Mouse (Mus musculus) midbrain, embryonic 11.5 days (tissue): ENCODE measurements around the gene Znhit3. TPM values are rescaled to one million over a fixed set of nuclear protein-coding genes. Genes with fewer than 3 reads are reported as not detected.
"Not testable (repeated sequence)": the region's sequence is repeated elsewhere in the genome, so short reads cannot be mapped to it uniquely, and the experiment has no call there.

Experiments
- ATAC-seq: fragments of 200-750 bp; cut with Nextera tagmentation; 2 replicates; pipeline ENCODE4 v1.8.0; 2017; ENCODE audit warnings: moderate TSS enrichment, moderate library complexity; ENCODE audit not compliant: low FRiP score
- DNase-seq: peaks from one replicate; pipeline ENCODE4 v3.0.0; 2015; ENCODE audit warnings: low spot score; ENCODE audit errors: missing footprints
- H3K27ac ChIP-seq: fragments of 300-500 bp; sonication (generic); 2 replicates; pipeline ENCODE4 v1.5.1; 2014; ENCODE audit warnings: low read depth, low read length
- H3K27me3 ChIP-seq: fragments of 300-500 bp; sonication (generic); 2 replicates; pipeline ENCODE4 v1.6.1; 2014; ENCODE audit warnings: mild to moderate bottlenecking, low read length, moderate library complexity, mixed read lengths; ENCODE audit not compliant: control insufficient read depth, insufficient read depth
- H3K36me3 ChIP-seq: fragments of 300-500 bp; sonication (generic); 2 replicates; pipeline ENCODE4 v1.6.1; 2014; ENCODE audit warnings: mild to moderate bottlenecking, low read length, moderate library complexity, mixed read lengths; ENCODE audit not compliant: control insufficient read depth, insufficient read depth
- H3K4me1 ChIP-seq: fragments of 300-500 bp; sonication (generic); 2 replicates; pipeline ENCODE4 v1.6.1; 2014; ENCODE audit warnings: low read length; ENCODE audit not compliant: control insufficient read depth, insufficient read depth
- H3K4me2 ChIP-seq: fragments of 300-500 bp; sonication (generic); 2 replicates; pipeline ENCODE4 v1.6.1; 2014; ENCODE audit warnings: mild to moderate bottlenecking, moderate library complexity
- H3K4me3 ChIP-seq: fragments of 300-500 bp; sonication (generic); 2 replicates; pipeline ENCODE4 v1.5.1; 2014; ENCODE audit warnings: low read depth, low read length
- H3K9ac ChIP-seq: fragments of 300-500 bp; sonication (generic); 2 replicates; pipeline ENCODE4 v1.6.1; 2014; ENCODE audit warnings: low read length
- H3K9me3 ChIP-seq: fragments of 300-500 bp; sonication (generic); 2 replicates; pipeline ENCODE4 v1.6.1; 2016; ENCODE audit warnings: low read length; ENCODE audit not compliant: control insufficient read depth
- WGBS: fragments of 180-500 bp; shearing (Covaris S2); extraction: QIAGEN DNeasy Blood & Tissue Kit; methylation state at CpG from one replicate; pipeline ENCODE4 v1.1.7; 2014; 5-methylcytosine and 5-hydroxymethylcytosine counted together
- polyA plus RNA-seq: library from polyadenylated mRNA; unstranded; fragments of >200 nt; fragmentation: Nextera tagmentation; extraction: Ambion mirVana; gene quantifications from 2 replicates; pipeline ENCODE4 v1.2.1, GENCODE M21; 2014

Gene Znhit3
- polyA plus RNA-seq, 1 experiment from 2014 or later: 72.4 TPM

DNA sequence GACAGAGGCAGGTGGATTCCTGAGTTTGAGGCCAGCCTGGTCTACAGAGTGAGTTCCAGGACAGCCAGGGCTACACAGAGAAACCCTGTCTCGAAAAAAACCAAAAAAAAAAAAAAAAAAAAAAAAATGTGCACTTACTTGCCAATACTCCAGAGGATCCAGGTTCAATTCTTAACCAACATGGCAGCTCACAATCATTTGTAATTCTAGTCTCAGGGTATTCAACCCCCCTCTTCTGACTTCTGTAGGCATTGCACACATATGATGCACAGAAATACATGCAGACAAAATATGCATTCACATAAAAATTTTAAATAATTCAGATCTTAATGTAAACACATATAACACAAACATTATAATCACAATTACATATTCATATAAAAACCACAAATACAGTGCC, 40.1 kb downstream of the Znhit3 start:
- not testable (repeated sequence) for H3K9me3 ChIP-seq, H3K4me2 ChIP-seq, ATAC-seq, H3K27me3 ChIP-seq, H3K9ac ChIP-seq, H3K4me1 ChIP-seq, H3K27ac ChIP-seq, H3K4me3 ChIP-seq, H3K36me3 ChIP-seq
- DNase-seq: peak; percentile 82
- no CpG with 5 or more reads among the region's 1 CpGs for WGBS

DNA sequence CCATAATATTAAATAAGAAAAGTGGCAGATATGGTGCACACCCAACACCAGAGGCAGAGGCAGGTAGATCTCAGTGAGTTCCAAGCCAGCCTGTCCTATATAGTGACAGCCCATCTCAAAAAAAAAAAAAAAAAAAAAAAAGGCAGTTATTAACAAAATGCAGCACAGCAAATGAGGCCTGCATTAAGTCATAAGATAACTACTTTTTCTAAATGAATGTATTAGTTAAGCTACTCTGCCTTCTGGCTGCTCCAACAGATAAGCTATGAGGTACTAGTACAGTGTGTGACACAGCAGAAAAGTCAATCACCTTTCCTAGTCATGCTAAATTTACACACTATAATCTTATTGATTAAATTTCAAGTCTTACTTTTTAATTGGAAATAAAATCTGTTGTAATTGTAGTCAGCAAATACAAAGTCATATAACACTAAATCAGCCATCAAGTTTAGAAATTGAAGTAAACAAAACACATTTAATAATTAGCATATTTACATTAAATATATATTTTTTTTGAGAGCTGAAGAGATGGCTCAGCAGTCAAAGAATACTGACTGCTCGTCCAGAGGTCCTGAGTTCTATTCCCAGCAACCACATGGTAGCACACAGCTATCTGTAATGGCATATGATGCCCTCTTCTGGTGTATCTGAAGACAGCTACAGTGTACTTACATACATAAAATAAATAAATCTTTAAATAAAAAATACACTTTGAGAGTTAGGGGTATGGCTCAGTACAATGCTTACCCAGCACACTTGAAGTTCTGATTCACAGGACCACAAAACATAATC, 42.9 kb downstream of the Znhit3 start:
- Histone ChIP-seq H3K36me3 (no peaks in the 10 kb centered on the region), H3K27me3 (no peaks in the 10 kb centered on the region), H3K27ac (no peak overlapping the region), H3K4me2 (no peak overlapping the region), H3K4me1 (peaks cover 5% of the 10 kb centered on the region; the same call in 1 of the 2 replicates), H3K4me3 (no peak overlapping the region), H3K9ac (no peak overlapping the region), H3K9me3 (no peaks in the 10 kb centered on the region)
- ATAC-seq (no peak), DNase-seq (no peak)
- WGBS: 76% methylated on average over 1 of the region's 1 CpGs

DNA sequence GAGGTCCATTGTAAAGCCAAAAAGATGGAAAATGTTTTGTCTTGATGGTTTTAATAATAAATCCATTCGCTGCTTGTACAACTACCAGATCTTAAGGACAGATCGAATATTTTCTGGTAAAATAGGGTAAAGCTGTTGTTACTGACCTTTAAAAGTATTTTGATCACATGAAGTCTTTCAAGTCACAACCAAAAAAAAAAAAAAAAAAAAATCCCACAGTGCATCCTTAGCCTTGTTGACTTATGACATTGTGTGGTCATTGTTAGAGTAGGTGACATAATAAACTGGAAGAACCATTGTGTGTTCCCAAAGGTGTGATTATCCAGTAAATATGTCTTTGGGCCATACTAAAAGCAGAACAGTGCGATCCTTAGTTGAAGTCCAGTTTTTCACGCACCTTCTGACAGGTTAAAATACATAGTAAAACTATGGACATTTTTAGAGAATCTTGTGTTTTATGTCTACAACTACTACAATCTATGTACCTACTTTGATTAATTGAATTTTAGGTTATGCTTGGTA, 44.6 kb downstream of the Znhit3 start:
- WGBS: 81% methylated on average over 4 of the region's 4 CpGs
- no peak for ATAC-seq
- Histone ChIP-seq H3K9me3 (no peaks in the 10 kb centered on the region), H3K36me3 (no peaks in the 10 kb centered on the region), H3K4me1 (peaks cover 11% of the 10 kb centered on the region), H3K27ac (peak overlapping the region; percentile 98; the same call in 1 of the 2 replicates), H3K4me2 (peak overlapping the region; percentile 71), H3K4me3 (peak overlapping the region; percentile 77), H3K27me3 (no peaks in the 10 kb centered on the region), H3K9ac (peak overlapping the region; percentile 84)
- peak; percentile 77 for DNase-seq

DNA sequence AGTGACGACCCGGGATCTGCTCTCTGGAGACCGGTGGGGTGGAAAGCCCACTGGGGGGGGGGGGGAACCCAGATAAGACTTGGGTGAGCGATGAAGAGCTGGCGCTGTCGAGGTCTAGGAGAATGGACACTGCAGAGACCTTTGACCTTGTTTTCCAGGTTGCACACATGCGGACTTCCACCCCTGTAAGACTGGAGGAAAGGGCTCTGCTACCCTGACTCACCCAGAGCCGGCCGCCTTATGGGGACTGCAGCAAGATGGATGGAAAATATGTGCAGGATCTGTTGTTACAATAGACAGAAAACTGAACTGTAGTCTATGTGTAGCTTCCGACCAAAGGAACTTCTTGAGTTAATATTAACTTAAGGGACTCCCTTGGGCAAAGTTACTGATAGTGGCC, 45.1 kb downstream of the Znhit3 start:
- H3K9me3 ChIP-seq: no peaks in the 10 kb centered on the region
- 1% methylated on average over 10 of the region's 10 CpGs for WGBS
- H3K27me3 ChIP-seq: no peaks in the 10 kb centered on the region
- H3K4me3 ChIP-seq: peak overlapping the region; percentile 77
- H3K36me3 ChIP-seq: no peaks in the 10 kb centered on the region
- H3K27ac ChIP-seq: peak overlapping the region; percentile 98
- peak overlapping the region; percentile 84 for H3K9ac ChIP-seq
- no peak; the same call in 1 of the 2 replicates for ATAC-seq
- H3K4me2 ChIP-seq: peak overlapping the region; percentile 71
- peaks cover 11% of the 10 kb centered on the region for H3K4me1 ChIP-seq
- DNase-seq: no peak

DNA sequence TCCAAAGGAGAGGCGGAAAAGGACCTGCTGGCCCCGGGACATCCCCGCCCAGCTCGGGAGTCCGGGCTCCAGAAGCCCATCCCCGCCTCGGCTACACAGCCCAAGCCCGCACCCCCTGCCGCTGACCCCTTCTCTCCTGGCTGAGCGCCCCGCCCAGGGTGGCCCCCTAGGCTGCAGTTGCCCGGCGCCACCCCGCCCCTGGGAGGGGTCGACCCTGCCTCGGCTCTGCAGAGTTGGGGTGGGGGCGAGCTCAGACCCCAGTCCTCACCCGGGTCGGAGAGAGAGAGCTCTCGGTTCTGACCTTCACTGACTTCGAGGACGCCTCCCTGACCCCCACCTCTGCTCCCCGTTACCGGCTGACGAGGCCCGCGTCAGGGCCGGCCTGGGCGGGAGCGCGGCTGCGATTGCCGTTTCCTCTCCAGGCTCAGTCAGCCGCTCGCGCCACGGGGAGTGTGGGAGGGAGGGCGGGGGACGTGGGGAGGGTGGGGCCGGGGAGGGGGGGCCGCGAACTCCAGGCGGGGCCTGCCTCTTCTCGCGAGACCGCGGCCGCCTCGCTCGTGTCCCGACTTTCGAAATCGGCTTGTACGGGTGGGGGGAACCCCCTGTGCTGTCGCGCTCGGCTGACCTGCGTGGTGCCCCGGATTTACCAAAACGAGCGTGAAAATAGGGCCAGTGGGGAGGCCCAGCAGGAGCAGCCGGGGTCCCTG, 45.7 kb downstream of the Znhit3 start, which contains the start of gene Ggnbp2:
Ggnbp2 (minus strand) TSS at position 481 of the 707 bp plus-strand sequence.
- ATAC-seq (peak; percentile 90), DNase-seq (peak; percentile 99)
- Histone ChIP-seq H3K4me1 (peaks cover 11% of the 10 kb centered on the region), H3K27me3 (no peaks in the 10 kb centered on the region), H3K9me3 (no peaks in the 10 kb centered on the region), H3K36me3 (no peaks in the 10 kb centered on the region), H3K4me2 (peak within 1 kb of the TSS; percentile 71), H3K4me3 (peak within 1 kb of the TSS; percentile 77), H3K27ac (peak within 1 kb of the TSS; percentile 98), H3K9ac (peak within 1 kb of the TSS; percentile 86)
- under 1% methylated on average over 43 of the region's 62 CpGs for WGBS

DNA sequence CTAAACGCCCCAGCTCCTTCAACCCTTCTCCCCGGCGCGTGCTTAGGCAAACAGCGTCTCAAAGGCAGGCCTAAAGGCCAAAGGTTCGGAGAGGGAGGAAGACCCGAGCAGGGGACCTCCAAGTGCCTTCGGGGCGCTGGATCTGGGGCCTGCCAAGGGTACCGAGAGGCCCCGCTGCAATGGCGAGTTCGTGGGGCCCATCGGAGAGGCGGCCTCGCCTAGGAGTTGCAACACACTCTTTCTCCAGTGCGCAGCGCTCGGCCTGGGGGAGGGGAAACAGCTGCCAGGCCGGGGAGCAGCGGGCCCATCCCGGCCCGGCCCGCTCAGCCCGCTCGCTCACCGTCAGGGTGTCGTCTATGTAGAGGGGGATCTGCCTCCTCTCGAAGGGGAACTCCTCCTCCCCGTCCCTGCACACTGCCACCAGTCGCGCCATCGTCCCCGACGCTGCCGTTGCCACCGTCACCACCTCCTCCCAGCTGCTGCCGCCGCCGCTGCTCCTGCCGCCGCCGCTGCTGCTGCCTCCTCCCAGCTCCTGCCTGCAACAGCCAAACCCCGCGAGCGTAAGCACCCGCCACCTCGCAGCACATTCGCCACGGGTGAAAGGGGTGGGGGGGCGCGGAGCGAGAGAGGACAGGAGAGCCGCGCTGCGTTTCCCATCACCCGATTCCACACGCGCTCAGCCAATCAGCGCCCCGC, 46.5 kb downstream of the Znhit3 start:
- WGBS: under 1% methylated on average over 58 of the region's 61 CpGs
- H3K4me3 ChIP-seq: peak overlapping the region; percentile 77
- DNase-seq (peak; percentile 99), ATAC-seq (peak; percentile 83)
- peak overlapping the region; percentile 60 for H3K4me2 ChIP-seq
- peak overlapping the region; percentile 86 for H3K9ac ChIP-seq
- no peaks in the 10 kb centered on the region for H3K27me3 ChIP-seq
- H3K4me1 ChIP-seq: peaks cover 11% of the 10 kb centered on the region
- no peaks in the 10 kb centered on the region for H3K36me3 ChIP-seq
- no peaks in the 10 kb centered on the region for H3K9me3 ChIP-seq
- H3K27ac ChIP-seq: peak overlapping the region; percentile 95

DNA sequence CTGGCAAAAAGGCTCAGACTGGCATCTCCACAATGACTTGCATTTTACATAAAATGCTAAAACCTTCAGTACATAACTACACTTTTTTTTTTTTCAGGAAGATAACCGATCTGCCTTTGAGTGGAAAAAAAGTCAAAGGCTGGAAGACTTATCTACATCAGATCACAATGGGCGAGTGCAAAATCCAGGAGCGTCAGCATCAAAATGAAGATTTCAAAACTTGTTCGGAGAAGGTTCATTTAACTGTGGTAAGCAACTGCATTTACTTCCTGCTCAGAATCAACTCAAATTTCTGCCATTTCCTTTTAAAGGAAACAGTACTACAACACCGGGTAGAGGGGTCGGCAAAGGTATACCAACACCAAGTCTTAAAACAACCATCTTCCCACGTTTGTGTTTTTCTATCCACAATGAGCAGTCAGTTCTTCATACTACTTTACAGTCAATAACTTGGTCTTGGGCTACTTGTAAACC, 47.3 kb downstream of the Znhit3 start:
- DNase-seq: peak; percentile 81
- no peak for ATAC-seq

DNA sequence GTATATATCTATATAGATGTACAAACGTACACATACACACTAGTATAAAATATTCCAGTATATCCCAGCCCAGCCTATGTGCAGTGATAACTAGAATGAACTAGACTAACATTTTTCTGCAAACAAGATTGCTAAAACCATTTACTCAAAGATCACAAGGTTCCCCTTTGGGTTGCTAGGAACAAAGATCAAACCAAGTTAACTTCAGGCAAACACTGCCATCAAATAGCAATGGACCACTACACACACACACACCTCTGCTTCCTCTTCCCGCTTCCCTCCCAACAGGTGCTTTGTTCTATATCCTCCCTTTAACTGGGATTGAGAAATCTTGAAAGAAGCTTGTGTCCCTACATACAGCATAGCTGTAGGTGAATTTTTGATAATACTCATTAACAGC, 48.6 kb downstream of the Znhit3 start:
- no peak overlapping the region for H3K4me2 ChIP-seq
- H3K4me3 ChIP-seq: no peak overlapping the region
- no peak overlapping the region for H3K9ac ChIP-seq
- no peaks in the 10 kb centered on the region for H3K36me3 ChIP-seq
- H3K27ac ChIP-seq: no peak overlapping the region
- no peaks in the 10 kb centered on the region for H3K9me3 ChIP-seq
- H3K4me1 ChIP-seq: peaks cover 11% of the 10 kb centered on the region
- WGBS: 89% methylated on average over 2 of the region's 2 CpGs
- peak; percentile 44 for DNase-seq
- H3K27me3 ChIP-seq: no peaks in the 10 kb centered on the region
- ATAC-seq: no peak

More for the DNA sequence above, 47.3 kb downstream of the Znhit3 start:
- H3K27ac ChIP-seq: no peak overlapping the region
- H3K36me3 ChIP-seq: no peaks in the 10 kb centered on the region
- H3K4me1 ChIP-seq: peaks cover 11% of the 10 kb centered on the region
- peak overlapping the region; percentile 60 for H3K4me2 ChIP-seq
- H3K9ac ChIP-seq: peak overlapping the region; percentile 86
- peak overlapping the region; percentile 77 for H3K4me3 ChIP-seq
- 19% methylated on average over 7 of the region's 7 CpGs for WGBS
- no peaks in the 10 kb centered on the region for H3K27me3 ChIP-seq
- H3K9me3 ChIP-seq: no peaks in the 10 kb centered on the region
